Mouse (Mus musculus): ENCODE measurements around the gene Ero1lb. TPM values are rescaled to one million over a fixed set of nuclear protein-coding genes. Genes with fewer than 3 reads are reported as not detected.

Ero1lb gene
- polyA plus RNA-seq, 1 experiment from 2014 or later, result 15.0 TPM

- no peak overlapping the region for H3K4me2 ChIP-seq
- no peak overlapping the region for H3K27ac ChIP-seq (replicated peaks)
- 91% methylated on average over 8 of the region's 8 CpGs for WGBS
- peaks cover 6% of the 10 kb centered on the region; the same call in 1 of the 2 replicates for H3K27me3 ChIP-seq
- H3K4me3 ChIP-seq, result no peak overlapping the region
- H3K4me1 ChIP-seq (replicated peaks), result peaks cover 18% of the 10 kb centered on the region
- H3K36me3 ChIP-seq, result no peaks in the 10 kb centered on the region
- ATAC-seq (ENCODE audit: low read depth), result no peak
- no peaks in the 10 kb centered on the region for H3K9me3 ChIP-seq
- H3K9ac ChIP-seq, result no peak overlapping the region
These were observed 21.6 kb upstream of the Ero1lb start for GRCm38 (mm10) chr13:12543880-12544568.

GRCm38 (mm10) chr13:12554211-12554610 is 11.5 kb upstream of the Ero1lb start:
- H3K36me3 ChIP-seq, result no peaks in the 10 kb centered on the region
- no peak for ATAC-seq (ENCODE audit: low read depth)
- no peaks in the 10 kb centered on the region for H3K4me1 ChIP-seq (replicated peaks)
- no peak overlapping the region for H3K4me3 ChIP-seq
- no peak overlapping the region for H3K4me2 ChIP-seq
- no peaks in the 10 kb centered on the region for H3K9me3 ChIP-seq
- 71% methylated on average over 4 of the region's 4 CpGs for WGBS
- no peak overlapping the region for H3K9ac ChIP-seq
- no peaks in the 10 kb centered on the region for H3K27me3 ChIP-seq
- no peak overlapping the region for H3K27ac ChIP-seq (replicated peaks)

DNA sequence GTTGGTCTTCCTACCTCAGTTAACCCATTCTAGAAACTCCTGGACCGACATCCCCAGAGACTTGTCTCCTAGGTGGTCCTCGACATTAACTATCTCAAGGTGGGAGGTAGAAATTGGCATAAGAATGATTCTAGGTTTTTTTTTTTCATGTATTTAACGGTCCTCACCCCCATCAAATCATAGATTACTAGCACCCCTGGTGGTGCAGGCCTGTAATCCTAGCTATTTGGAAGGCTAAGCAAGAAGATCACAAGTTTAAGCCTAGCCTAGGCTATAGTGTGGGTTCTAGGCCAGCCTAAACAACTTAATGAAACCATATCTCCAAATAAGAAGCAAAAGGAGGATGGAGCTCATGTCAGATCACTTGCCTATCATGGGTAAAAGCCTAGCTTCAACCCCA is 6.6 kb upstream of the Ero1lb start:
- Histone ChIP-seq H3K27me3 (no peaks in the 10 kb centered on the region), H3K4me1 (replicated peaks) (no peaks in the 10 kb centered on the region), H3K9me3 (no peaks in the 10 kb centered on the region), H3K4me3 (no peak overlapping the region), H3K9ac (no peak overlapping the region), H3K36me3 (no peaks in the 10 kb centered on the region), H3K4me2 (no peak overlapping the region), H3K27ac (replicated peaks) (no peak overlapping the region)
- WGBS, result 55% methylated on average over 3 of the region's 3 CpGs
- ATAC-seq (ENCODE audit: low read depth), result no peak

DNA sequence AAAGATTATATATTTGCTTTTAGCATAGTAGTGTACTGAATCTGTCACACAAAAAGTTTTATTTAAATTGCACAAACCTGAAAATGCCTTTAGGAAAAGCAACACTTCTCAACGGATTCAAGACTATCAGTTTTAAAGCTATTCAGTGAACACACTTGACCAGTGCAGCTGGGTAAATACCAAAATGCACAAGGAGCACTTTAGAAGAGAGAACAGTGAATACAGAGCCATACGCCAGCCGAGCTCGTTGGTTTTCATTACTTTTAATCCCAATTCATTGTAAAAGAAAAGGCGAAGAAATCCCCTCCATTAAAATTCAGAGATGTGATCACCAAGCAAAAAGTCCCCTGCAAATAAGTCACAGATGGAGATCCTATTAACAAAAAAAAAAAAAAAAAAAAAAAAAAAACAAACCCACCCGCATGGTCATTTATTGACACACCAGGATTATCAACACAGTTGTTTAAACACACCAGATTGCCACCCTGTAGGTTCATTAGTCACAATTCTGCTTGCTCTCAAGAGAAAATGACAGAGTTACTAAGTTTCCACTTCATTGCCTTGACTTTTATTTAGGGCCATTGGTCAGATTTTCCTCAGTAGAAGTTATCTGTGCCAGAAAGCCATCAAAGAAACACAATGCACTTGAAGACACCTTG is 6.1 kb upstream of the Ero1lb start:
- Histone ChIP-seq H3K36me3 (no peaks in the 10 kb centered on the region), H3K27ac (replicated peaks) (no peak overlapping the region), H3K9ac (no peak overlapping the region), H3K4me3 (no peak overlapping the region), H3K27me3 (no peaks in the 10 kb centered on the region), H3K4me1 (replicated peaks) (no peaks in the 10 kb centered on the region), H3K4me2 (no peak overlapping the region), H3K9me3 (no peaks in the 10 kb centered on the region)
- ATAC-seq (ENCODE audit: low read depth), result no peak
- 68% methylated on average over 6 of the region's 6 CpGs for WGBS

DNA sequence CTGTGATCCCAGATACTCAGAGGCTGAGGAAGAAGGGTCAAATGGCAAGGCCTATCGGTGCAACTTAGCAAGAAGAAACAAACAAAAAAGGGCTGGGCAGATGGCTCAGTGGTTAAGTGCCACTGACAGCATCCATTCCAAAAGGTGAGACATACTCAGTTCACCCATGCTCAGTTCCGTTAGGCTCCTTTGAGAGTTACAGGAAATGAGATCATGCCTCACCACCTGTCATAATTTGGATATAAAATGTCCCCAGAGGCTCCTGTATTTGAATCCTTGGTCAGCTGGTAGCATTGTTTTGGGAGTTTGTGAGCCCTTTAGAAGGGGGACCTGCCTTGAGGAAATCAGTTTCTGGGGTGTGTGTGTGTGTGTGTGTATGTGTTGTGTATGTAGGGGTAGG is 3.9 kb upstream of the Ero1lb start:
- Histone ChIP-seq H3K27ac (replicated peaks) (no peak overlapping the region), H3K4me3 (no peak overlapping the region), H3K9me3 (no peaks in the 10 kb centered on the region), H3K4me1 (replicated peaks) (peaks cover 10% of the 10 kb centered on the region), H3K4me2 (no peak overlapping the region), H3K9ac (no peak overlapping the region), H3K27me3 (no peaks in the 10 kb centered on the region), H3K36me3 (no peaks in the 10 kb centered on the region)
- ATAC-seq (ENCODE audit: low read depth), result no peak
- WGBS, result 75% methylated on average over 2 of the region's 2 CpGs

- Histone ChIP-seq H3K4me3 (no peak overlapping the region), H3K9ac (no peak overlapping the region), H3K36me3 (no peaks in the 10 kb centered on the region), H3K27ac (replicated peaks) (no peak overlapping the region), H3K4me1 (replicated peaks) (peaks cover 15% of the 10 kb centered on the region), H3K4me2 (no peak overlapping the region), H3K9me3 (no peaks in the 10 kb centered on the region), H3K27me3 (no peaks in the 10 kb centered on the region)
- WGBS, result 81% methylated on average over 4 of the region's 4 CpGs
- no peak for ATAC-seq (ENCODE audit: low read depth)
These were observed 3.4 kb upstream of the Ero1lb start for GRCm38 (mm10) chr13:12562256-12562655.

DNA sequence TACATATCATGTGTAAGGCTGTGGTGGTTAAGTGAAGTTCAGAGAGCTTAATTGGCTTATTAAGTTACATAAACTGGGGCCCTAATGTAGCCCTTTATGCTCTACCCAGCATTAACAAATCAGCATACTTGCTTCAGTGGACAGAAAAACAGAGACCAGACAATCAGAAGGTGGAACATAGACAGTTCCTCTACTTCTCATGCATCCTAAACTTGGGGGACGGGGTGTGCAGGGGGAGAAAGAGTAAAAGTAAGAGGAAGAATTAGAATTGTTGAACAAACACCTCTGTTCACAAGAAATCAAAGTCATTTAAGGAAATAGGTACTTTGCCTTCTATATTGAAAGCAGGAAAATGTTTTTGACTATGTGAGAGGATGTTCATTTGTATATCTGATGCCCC is 2.3 kb downstream of the Ero1lb start:
- Histone ChIP-seq H3K36me3 (no peaks in the 10 kb centered on the region), H3K9ac (no peak overlapping the region), H3K4me3 (no peak overlapping the region), H3K27ac (replicated peaks) (no peak overlapping the region), H3K27me3 (no peaks in the 10 kb centered on the region), H3K4me1 (replicated peaks) (peaks cover 15% of the 10 kb centered on the region), H3K4me2 (no peak overlapping the region), H3K9me3 (no peaks in the 10 kb centered on the region)
- WGBS, result 85% methylated on average over 1 of the region's 1 CpGs
- no peak for ATAC-seq (ENCODE audit: low read depth)

GRCm38 (mm10) chr13:12568597-12569469 is 3.2 kb downstream of the Ero1lb start:
- no peak overlapping the region for H3K27ac ChIP-seq (replicated peaks)
- H3K4me1 ChIP-seq (replicated peaks), result peaks cover 15% of the 10 kb centered on the region
- H3K27me3 ChIP-seq, result no peaks in the 10 kb centered on the region
- no peak overlapping the region for H3K4me2 ChIP-seq
- H3K9me3 ChIP-seq, result no peaks in the 10 kb centered on the region
- no peaks in the 10 kb centered on the region for H3K36me3 ChIP-seq
- ATAC-seq (ENCODE audit: low read depth), result no peak
- no peak overlapping the region for H3K9ac ChIP-seq
- no peak overlapping the region for H3K4me3 ChIP-seq
- WGBS, result 76% methylated on average over 9 of the region's 9 CpGs

- Histone ChIP-seq H3K27me3 (no peaks in the 10 kb centered on the region), H3K9ac (no peak overlapping the region), H3K9me3 (no peaks in the 10 kb centered on the region), H3K4me2 (no peak overlapping the region), H3K4me3 (no peak overlapping the region), H3K4me1 (replicated peaks) (peaks cover 15% of the 10 kb centered on the region), H3K36me3 (no peaks in the 10 kb centered on the region), H3K27ac (replicated peaks) (no peak overlapping the region)
- WGBS, result 81% methylated on average over 7 of the region's 7 CpGs
- no peak for ATAC-seq (ENCODE audit: low read depth)
These were observed 4.1 kb downstream of the Ero1lb start for GRCm38 (mm10) chr13:12569741-12570140.

GRCm38 (mm10) chr13:12574979-12575536 is 9.4 kb downstream of the Ero1lb start:
- no peaks in the 10 kb centered on the region for H3K4me1 ChIP-seq (replicated peaks)
- ATAC-seq (ENCODE audit: low read depth), result no peak
- no peaks in the 10 kb centered on the region for H3K9me3 ChIP-seq
- no peak overlapping the region for H3K4me2 ChIP-seq
- WGBS, result 91% methylated on average over 9 of the region's 9 CpGs
- H3K27me3 ChIP-seq, result no peaks in the 10 kb centered on the region
- no peak overlapping the region for H3K27ac ChIP-seq (replicated peaks)
- no peak overlapping the region for H3K9ac ChIP-seq
- H3K36me3 ChIP-seq, result no peaks in the 10 kb centered on the region
- no peak overlapping the region for H3K4me3 ChIP-seq

GRCm38 (mm10) chr13:12578145-12578544 is 12.5 kb downstream of the Ero1lb start:
- Histone ChIP-seq H3K4me2 (no peak overlapping the region), H3K27ac (replicated peaks) (no peak overlapping the region)
- WGBS, result 87% methylated on average over 5 of the region's 5 CpGs

DNA sequence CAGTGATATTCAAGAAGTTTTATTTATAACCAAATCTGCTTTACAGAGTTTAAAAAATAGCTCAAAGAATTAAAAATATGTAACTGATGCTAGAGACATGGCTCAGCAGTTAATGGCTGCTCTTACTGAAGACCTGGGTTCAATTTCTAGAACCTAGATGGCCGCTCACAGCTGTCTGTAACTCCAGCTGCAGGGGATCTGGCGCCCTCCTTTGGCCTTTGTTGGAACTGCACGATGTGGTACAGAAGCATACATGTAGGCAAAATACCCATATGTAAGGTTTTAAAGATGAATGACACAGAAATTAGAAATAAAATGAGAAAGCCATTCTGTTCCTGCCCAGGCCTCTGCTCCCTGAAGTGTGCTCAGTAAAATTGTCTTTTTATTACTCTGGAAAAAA is 23.3 kb downstream of the Ero1lb start:
- Histone ChIP-seq H3K27ac (replicated peaks) (no peak overlapping the region), H3K36me3 (peaks cover 5% of the 10 kb centered on the region), H3K4me1 (replicated peaks) (no peaks in the 10 kb centered on the region), H3K9ac (no peak overlapping the region), H3K4me3 (no peak overlapping the region), H3K27me3 (no peaks in the 10 kb centered on the region), H3K4me2 (no peak overlapping the region), H3K9me3 (no peaks in the 10 kb centered on the region)
- ATAC-seq (ENCODE audit: low read depth), result 0 out of 2 replicates have a peak, but pooled peaks have one; percentile 50
- WGBS, result 6% methylated on average over 3 of the region's 3 CpGs

More at GRCm38 (mm10) chr13:12578145-12578544, 12.5 kb downstream of the Ero1lb start:
- Histone ChIP-seq H3K4me1 (replicated peaks) (no peaks in the 10 kb centered on the region), H3K27me3 (no peaks in the 10 kb centered on the region), H3K4me3 (no peak overlapping the region), H3K36me3 (0 out of 2 replicates have a peak, but pooled peaks cover 4% of the 10 kb centered on the region), H3K9me3 (no peaks in the 10 kb centered on the region), H3K9ac (no peak overlapping the region)
- no peak for ATAC-seq (ENCODE audit: low read depth)
